Mouse (Mus musculus): ENCODE measurements at regions not wholly inside any gene's neighbourhood (a gene's known extent, or its start where the extent isn't known, plus 50 kb on each side); places are given as distances from the start of the nearest gene placed in this dataset.

GRCm38 (mm10) chr12:61994294-61994693, 471.3 kb downstream of the Lrfn5 start:
- no peak for TF ChIP-seq CTCF (IDR thresholded peaks at IDR 0.05; ENCODE audit: control insufficient read depth, insufficient read depth, insufficient replicate concordance, low read depth, low read length)
- no peak for TF ChIP-seq POLR2A (IDR thresholded peaks at IDR 0.05; ENCODE audit: control insufficient read depth, low read depth, low read length)
